Mouse (Mus musculus) brain, adult 2 months (tissue): ENCODE data around the gene Csnk2a1.

Source experiments
- DNase-seq: peaks from one replicate; pipeline ENCODE4 v3.0.0; 2011; ENCODE audit warnings: low read depth, low spot score

Gene Csnk2a1

DNA sequence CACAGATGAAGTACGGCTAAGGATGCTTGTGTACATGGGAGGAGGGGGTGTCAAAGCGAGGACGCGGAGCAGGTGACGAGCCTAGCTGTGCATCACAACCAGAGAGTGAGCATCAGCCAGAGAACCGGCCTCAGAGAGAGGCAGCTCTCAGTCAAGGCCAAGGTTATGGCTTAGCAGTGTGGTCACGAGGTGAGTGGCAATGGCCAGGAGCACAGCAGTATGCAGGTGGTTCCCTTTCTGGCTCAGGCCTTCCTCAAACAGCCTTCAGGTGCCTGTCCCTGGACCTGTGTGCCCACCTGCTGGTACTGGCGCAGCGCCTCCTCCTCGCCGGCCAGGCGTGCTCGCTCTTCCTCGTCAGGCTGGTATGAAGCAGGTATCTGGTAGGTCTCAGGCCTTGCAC is 97.3 kb downstream of the Csnk2a1 start:
- peak; percentile 81 for DNase-seq

GRCm38 (mm10) chr2:152324842-152325241 is 98.2 kb downstream of the Csnk2a1 start:
- no peak for DNase-seq

- DNase-seq: no peak
These were observed 99.5 kb downstream of the Csnk2a1 start for GRCm38 (mm10) chr2:152326157-152326556.

DNA sequence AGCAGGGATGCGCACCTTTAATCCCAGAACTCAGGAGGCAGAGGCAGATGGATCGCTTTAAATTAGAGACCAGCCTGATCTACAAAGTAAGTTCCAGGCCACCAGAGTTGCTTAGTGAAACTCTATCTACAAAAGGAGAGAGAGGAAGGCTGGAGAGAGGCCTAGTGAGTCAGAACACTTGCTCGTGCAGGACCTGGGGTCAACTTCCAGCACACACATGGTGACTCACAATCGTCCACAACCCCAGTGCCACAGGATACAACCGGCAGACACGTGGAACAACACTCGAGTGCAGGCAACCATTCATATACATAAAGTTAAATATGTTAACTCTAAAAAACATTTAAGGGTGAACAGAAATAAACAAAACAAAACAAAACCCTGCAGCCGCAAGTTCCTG is 100.0 kb downstream of the Csnk2a1 start:
- DNase-seq: no peak

- DNase-seq: no peak
These were observed 101.3 kb downstream of the Csnk2a1 start for GRCm38 (mm10) chr2:152327980-152328379.

- no peak for DNase-seq
These were observed 104.3 kb downstream of the Csnk2a1 start for GRCm38 (mm10) chr2:152330858-152331423.
